Mouse (Mus musculus) heart, postnatal 0 days (tissue): ENCODE measurements at regions not wholly inside any gene's neighbourhood (a gene's known extent, or its start where the extent isn't known, plus 50 kb on each side); places are given as distances from the start of the nearest gene placed in this dataset.

Experiments used
- ATAC-seq: fragments of 200-750 bp; cut with Nextera tagmentation; 2 replicates; pipeline ENCODE4 v1.8.0; 2017; ENCODE audit warnings: low read depth, moderate number of reproducible peaks, moderate library complexity; ENCODE audit not compliant: insufficient read depth
- DNase-seq: peaks from one replicate; pipeline ENCODE4 v3.0.0-alpha.2; 2016; ENCODE audit warnings: low spot score
- H3K27ac ChIP-seq: fragments of 300-500 bp; sonication (generic); 2 replicates; pipeline ENCODE4 v1.5.1; 2014; ENCODE audit warnings: low read depth, mild to moderate bottlenecking
- H3K27me3 ChIP-seq: fragments of 300-500 bp; sonication (generic); 2 replicates; pipeline ENCODE4 v1.6.1; 2014; ENCODE audit warnings: low read length, mixed read lengths; ENCODE audit not compliant: control insufficient read depth, insufficient read depth
- H3K36me3 ChIP-seq: fragments of 300-500 bp; sonication (generic); replicated peaks from 2 replicates; pipeline ENCODE4 v1.6.1; 2014; ENCODE audit warnings: low read length, mixed read lengths; ENCODE audit not compliant: control insufficient read depth, insufficient read depth
- H3K4me1 ChIP-seq: fragments of 300-500 bp; sonication (generic); 2 replicates; pipeline ENCODE4 v1.6.1; 2014; ENCODE audit warnings: antibody characterized with exemption; ENCODE audit not compliant: control insufficient read depth, insufficient read depth
- H3K4me2 ChIP-seq: fragments of 300-500 bp; sonication (generic); 2 replicates; pipeline ENCODE4 v1.6.1; 2014; ENCODE audit warnings: low read depth, mild to moderate bottlenecking, low read length, moderate library complexity
- H3K4me3 ChIP-seq: fragments of 300-500 bp; sonication (generic); 2 replicates; pipeline ENCODE4 v1.5.1; 2014; ENCODE audit warnings: low read depth, low read length
- H3K9ac ChIP-seq: fragments of 300-500 bp; sonication (generic); replicated peaks from 2 replicates; pipeline ENCODE4 v1.6.1; 2014; ENCODE audit warnings: low read depth, low read length, mixed read lengths
- H3K9me3 ChIP-seq: fragments of 300-500 bp; sonication (generic); replicated peaks from 2 replicates; pipeline ENCODE4 v1.6.1; 2016; ENCODE audit warnings: low read length; ENCODE audit not compliant: control insufficient read depth
- CTCF ChIP-seq: IDR thresholded peaks from 2 replicates; pipeline ENCODE4 v1.5.1; 2016; ENCODE audit warnings: antibody characterized with exemption, control low read depth, low read depth
- EP300 ChIP-seq: IDR thresholded peaks from 2 replicates; pipeline ENCODE4 v1.6.1; 2016; ENCODE audit warnings: antibody characterized with exemption, low read depth
- WGBS: fragments of 180-500 bp; shearing (Covaris S2); extraction: QIAGEN DNeasy Blood & Tissue Kit; methylation state at CpG from one replicate; pipeline ENCODE4 v1.1.7; 2014; 5-methylcytosine and 5-hydroxymethylcytosine counted together

DNA sequence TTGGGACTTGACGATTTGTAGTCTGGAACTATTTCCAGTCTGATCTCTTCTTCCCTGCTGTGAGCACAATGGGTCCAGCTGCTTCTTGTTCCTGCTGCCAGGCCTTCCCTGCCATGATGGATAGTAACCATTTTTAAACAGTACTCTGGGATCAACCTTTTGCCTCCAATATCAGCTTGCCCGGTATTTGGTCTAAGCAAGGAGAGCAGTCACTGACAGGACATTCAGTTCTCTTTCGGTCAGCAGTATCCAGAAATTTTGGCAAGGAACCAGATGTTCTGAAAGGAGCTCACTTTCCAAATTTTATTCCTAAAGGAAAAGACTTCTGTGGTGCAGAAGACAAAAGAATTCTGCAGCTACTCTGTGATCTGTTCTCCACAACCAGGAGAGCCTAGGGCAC, 162.6 kb upstream of the Mki67 start:
- DNase-seq (peak; percentile 31), ATAC-seq (no peak)
- Histone ChIP-seq H3K36me3 (no peaks in the 10 kb centered on the region), H3K4me3 (no peak overlapping the region), H3K9me3 (no peaks in the 10 kb centered on the region), H3K4me2 (no peak overlapping the region), H3K27me3 (no peaks in the 10 kb centered on the region), H3K27ac (no peak overlapping the region), H3K9ac (no peak overlapping the region), H3K4me1 (0 out of 2 replicates have a peak, but pooled peaks cover 6% of the 10 kb centered on the region)
- 52% methylated on average over 3 of the region's 3 CpGs for WGBS
- TF ChIP-seq EP300, result no peak
- TF ChIP-seq CTCF, result no peak

DNA sequence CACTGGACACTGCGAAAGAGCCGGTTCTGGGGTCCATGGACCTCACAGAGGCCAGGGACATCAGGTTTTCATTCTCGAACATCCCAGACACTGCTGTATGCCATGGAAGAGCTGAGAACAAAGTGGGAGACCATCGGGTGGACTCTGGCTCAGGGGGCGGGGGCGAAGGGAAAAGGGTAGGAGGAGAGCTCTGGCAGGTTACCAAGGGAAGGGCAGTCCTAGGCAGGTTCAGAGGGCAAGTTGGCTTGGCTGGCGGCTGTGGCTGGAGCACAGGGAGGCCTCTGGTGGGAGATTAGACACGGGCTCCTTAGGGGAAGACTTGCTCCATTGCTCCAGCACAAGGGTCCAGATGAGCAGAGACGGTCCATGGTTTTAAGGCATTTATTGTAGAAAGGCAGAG, 164.3 kb upstream of the Mki67 start:
- Histone ChIP-seq H3K4me1 (0 out of 2 replicates have a peak, but pooled peaks cover 6% of the 10 kb centered on the region), H3K36me3 (no peaks in the 10 kb centered on the region), H3K27me3 (no peaks in the 10 kb centered on the region), H3K4me3 (no peak overlapping the region), H3K27ac (no peak overlapping the region), H3K9ac (no peak overlapping the region), H3K4me2 (no peak overlapping the region), H3K9me3 (no peaks in the 10 kb centered on the region)
- DNase-seq, result no peak
- WGBS, result 84% methylated on average over 9 of the region's 9 CpGs
- TF ChIP-seq CTCF (no peak), EP300 (no peak)
- ATAC-seq, result no peak

DNA sequence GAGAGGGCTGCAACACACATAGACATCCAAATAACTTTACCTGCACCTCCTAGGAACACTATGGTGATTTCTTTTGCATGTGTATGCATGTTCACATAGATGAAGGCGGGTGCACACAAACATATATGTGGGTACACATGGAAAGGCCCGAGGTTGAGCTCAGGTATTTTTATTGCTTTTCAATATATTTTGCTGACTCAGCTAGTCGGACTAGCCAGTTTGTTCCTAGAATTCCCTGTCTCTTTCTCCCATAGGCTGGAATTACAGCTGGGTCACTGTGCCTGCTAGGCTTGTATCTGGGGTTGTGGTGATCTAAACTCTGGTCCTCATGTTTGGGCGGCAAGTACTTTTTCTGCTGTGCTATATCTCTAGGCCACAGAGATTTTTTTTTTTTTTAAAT, 166.1 kb upstream of the Mki67 start:
- Histone ChIP-seq H3K9ac (no peak overlapping the region), H3K4me3 (no peak overlapping the region), H3K36me3 (no peaks in the 10 kb centered on the region), H3K4me1 (no peaks in the 10 kb centered on the region), H3K9me3 (no peaks in the 10 kb centered on the region), H3K27ac (no peak overlapping the region), H3K4me2 (no peak overlapping the region), H3K27me3 (no peaks in the 10 kb centered on the region)
- no peak for DNase-seq
- 84% methylated on average over 4 of the region's 4 CpGs for WGBS
- ATAC-seq, result no peak
- TF ChIP-seq CTCF (no peak), EP300 (no peak)

DNA sequence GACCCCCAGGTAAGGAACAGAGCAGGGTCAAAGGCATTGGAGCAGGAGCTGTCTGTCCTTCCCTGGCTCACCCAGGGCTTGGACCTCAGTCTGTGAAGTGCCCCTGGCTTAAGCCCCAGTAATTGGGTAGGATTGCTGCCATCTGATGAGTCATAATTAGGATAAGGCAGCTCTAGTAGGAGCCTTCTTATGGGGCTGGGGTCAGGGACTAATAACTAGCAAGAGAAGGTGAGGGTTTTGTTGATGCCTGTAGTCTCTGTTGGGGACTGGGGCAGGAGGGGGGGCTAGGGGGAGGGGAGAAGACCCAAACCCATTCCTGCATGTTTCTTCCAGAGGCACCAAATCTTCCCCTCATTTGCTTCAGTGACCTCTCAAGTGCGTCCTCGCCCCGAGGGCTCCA, 172.4 kb upstream of the Mki67 start:
- H3K36me3 ChIP-seq, result no peaks in the 10 kb centered on the region
- DNase-seq (peak; percentile 15), ATAC-seq (no peak)
- peak overlapping the region; percentile 47 for H3K4me2 ChIP-seq
- H3K27me3 ChIP-seq, result peaks cover 4% of the 10 kb centered on the region; the same call in 1 of the 2 replicates
- no peak overlapping the region for H3K9ac ChIP-seq
- TF ChIP-seq CTCF, result no peak
- TF ChIP-seq EP300, result no peak
- H3K4me1 ChIP-seq, result no peaks in the 10 kb centered on the region
- H3K27ac ChIP-seq, result no peak overlapping the region
- 43% methylated on average over 3 of the region's 3 CpGs for WGBS
- no peaks in the 10 kb centered on the region for H3K9me3 ChIP-seq
- H3K4me3 ChIP-seq, result no peak overlapping the region

DNA sequence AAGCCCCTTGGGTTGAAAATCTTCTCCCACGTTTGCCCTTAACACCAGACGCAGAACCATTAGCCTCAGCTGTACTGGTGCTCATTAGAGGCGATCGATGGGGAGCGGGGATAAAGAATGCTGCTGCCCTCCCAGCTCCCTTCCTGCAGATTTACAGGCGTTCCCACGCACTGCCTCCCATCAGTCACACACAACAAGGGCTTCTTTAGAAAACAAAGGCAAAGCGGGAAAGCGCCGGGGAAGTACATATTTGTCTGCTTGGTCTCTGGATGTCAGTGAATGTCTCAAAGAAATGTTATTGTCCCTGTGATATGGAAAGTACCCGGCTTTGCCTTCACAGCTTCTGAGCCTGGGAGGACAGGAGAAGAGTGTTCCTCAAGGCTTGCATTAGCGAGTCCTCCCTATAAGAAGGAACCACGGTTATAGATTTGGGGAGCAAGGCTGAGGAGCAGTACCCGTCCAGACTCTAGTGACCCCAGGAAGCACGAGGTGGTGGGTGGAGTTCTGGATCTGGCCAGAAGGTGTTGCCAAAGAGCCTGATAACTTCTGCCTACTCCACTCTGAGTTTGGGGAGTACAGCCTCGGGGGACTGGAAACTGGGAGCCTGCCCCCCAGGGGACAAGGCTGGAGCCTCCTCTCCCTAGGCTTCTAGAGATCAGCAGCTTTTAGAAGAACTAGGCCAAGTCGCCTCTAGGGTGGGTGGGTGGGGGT, 173.0 kb upstream of the Mki67 start:
- H3K36me3 ChIP-seq, result no peaks in the 10 kb centered on the region
- peak; percentile 69 for ATAC-seq
- no peak overlapping the region for H3K4me3 ChIP-seq
- H3K4me1 ChIP-seq, result no peaks in the 10 kb centered on the region
- no peak for TF ChIP-seq EP300
- peak; percentile 69 for TF ChIP-seq CTCF
- DNase-seq, result peak; percentile 47
- WGBS, result 17% methylated on average over 17 of the region's 17 CpGs
- no peaks in the 10 kb centered on the region for H3K9me3 ChIP-seq
- H3K27me3 ChIP-seq, result peaks cover 6% of the 10 kb centered on the region; the same call in 1 of the 2 replicates
- H3K27ac ChIP-seq, result no peak overlapping the region
- peak overlapping the region; percentile 47 for H3K4me2 ChIP-seq
- H3K9ac ChIP-seq, result no peak overlapping the region

DNA sequence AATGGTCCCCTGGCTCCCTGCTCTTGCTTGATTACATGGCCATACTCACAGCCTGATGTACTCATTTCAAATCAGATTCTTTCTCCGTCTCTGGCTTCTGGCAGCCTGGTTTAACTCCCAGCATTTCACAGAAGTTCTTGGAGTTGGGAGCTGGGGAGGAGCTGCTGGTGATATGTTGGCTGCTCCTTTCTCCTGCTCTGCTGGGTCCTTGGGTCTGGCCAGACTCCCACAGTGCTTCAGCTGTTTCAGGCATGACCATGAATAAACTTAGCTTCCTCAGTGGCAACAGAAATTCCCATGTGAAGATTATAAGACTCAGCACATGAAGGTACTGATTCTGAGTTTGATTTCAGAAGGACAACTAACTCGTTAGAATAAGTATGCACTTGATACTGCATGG, 182.7 kb upstream of the Mki67 start:
- DNase-seq (no peak), ATAC-seq (no peak)
- 60% methylated on average over 2 of the region's 2 CpGs for WGBS
- Histone ChIP-seq H3K4me3 (no peak overlapping the region), H3K36me3 (no peaks in the 10 kb centered on the region), H3K27me3 (0 out of 2 replicates have a peak, but pooled peaks cover 2% of the 10 kb centered on the region), H3K9me3 (no peaks in the 10 kb centered on the region), H3K4me2 (no peak overlapping the region), H3K9ac (no peak overlapping the region), H3K27ac (no peak overlapping the region), H3K4me1 (peaks cover 20% of the 10 kb centered on the region)
- TF ChIP-seq CTCF, result no peak
- no peak for TF ChIP-seq EP300
